Mouse (Mus musculus) lung, postnatal 10 days (tissue): ENCODE measurements at regions not wholly inside any gene's neighbourhood (a gene's known extent, or its start where the extent isn't known, plus 50 kb on each side); places are given as distances from the start of the nearest gene placed in this dataset.
A peak's percentile ranks its signal among the peaks of the same experiment; 100 is the strongest.
"Not testable (repeated sequence)": the region's sequence is repeated elsewhere in the genome, so short reads cannot be mapped to it uniquely, and the experiment has no call there.

Source experiments
- DNase-seq: peaks from one replicate; pipeline ENCODE4 v3.0.0; 2021

DNA sequence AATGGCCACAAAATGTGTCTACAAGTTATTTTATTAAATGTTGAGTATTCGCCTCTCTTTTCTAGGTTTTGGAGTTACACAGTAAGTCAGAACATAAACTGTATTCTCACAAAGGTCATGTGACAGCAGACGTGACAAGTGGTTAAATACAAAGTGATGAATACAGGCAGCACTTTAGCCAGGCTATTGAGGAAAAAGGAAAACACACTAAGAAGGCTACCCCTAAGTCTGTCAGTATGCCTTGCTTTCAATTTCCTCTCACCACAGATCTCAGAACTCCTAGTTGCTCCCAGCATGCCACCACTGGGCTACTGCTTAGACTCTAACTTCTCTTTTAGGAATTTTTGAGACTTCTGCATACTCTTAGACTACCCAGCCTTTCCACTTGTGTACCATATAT, 297.9 kb upstream of the Pex5l start:
- no peak for DNase-seq

GRCm38 (mm10) chr3:33440500-33440899, 297.5 kb upstream of the Pex5l start:
- DNase-seq, result no peak

DNA sequence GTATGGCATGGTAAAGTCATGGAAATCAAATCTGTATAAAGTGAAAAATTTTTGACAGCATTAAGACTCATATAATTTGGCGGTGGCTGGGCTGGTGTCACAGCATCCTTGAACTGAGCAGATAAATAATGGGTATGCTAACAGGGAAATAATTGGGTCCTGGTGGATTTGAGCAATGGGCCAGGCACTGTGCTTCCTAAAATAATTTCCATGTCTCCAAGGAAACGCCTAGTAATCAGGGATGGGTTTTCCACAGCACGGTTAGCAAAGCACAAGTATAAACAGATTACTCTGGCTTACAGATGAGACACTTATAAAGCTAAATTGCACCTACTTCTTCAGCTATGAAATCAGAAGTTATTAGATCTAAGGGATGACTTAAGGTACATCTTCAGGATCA, 273.9 kb upstream of the Pex5l start:
- no peak for DNase-seq

DNA sequence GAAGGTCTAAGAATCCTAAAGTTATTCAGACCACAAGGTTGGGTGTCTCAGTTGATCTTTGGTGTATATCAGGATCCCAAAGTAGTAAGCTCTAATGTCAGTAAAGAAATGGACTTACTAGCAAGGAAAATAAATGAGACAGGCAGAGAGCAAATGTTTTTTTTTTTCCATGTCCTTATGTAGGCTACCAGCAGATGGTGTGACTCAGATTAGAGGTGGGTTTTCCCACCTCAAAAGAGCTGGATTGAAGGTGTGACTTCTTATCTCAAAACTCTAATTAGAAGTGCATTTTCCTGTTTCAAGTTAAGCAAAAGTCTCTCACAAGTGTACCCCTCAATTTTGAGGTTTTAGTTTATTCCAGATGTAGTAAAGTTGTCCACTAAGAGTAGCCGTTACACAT, 273.3 kb upstream of the Pex5l start:
- DNase-seq, result no peak

- DNase-seq, result no peak
These were observed 258.9 kb upstream of the Pex5l start for GRCm38 (mm10) chr3:33401904-33402303.

GRCm38 (mm10) chr3:33399321-33399720, 256.3 kb upstream of the Pex5l start:
- DNase-seq, result no peak

DNA sequence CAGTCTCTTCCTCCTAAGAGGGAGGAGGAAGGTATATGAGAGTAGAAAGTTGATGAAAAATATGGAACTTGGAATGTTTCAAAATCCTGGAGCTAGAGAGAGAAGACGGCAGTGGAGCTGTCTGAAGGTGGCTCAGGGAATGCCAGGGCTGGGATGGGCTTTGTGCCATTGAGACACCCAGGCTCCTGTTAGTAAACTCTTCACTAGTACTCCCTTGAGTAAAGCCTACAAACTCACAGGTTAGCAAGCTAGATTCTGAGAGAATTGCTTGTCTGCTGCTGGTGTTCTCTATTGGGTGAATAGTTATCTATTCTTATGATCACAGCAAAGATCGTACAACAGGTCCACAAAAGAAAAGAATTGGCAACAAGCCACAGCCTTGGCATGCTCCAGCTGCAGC, 255.3 kb upstream of the Pex5l start:
- DNase-seq, result no peak

DNA sequence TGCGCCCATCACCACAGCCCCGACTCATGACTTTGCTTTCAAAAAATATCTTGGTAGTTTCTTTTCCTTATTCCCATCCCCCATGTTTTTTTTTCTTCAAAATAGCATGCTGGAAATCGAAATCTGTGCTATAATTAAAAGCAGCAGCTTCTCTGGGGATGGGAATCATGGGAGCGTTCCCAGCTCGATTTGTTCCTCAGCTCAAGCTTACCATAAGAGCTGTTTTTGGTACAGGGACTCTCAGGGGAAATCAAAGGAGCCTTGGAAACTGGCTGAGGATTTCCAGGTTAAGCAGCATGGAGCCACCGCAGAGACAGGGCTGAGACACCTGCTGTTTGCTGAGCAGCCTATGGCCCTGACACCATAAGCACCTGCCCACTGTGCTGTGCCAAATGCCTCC, 254.2 kb upstream of the Pex5l start:
- DNase-seq, result no peak

DNA sequence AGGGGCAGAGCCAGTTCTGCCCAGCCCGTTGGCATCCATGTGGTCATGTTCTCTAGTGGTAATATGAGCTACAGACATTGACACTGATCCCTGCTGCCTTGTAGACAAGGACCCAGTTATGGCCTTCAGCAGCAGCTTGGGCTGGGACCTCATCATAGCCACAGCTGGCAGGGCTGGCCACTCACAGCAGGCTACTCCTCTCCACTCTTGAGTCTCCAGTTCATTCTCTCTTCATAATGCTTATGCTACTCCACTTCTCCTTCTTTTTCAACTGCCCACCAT, 249.4 kb upstream of the Pex5l start:
- DNase-seq, result no peak

- no peak for DNase-seq
These were observed 248.9 kb upstream of the Pex5l start for GRCm38 (mm10) chr3:33391765-33392540.

- no peak for DNase-seq
These were observed 245.1 kb upstream of the Pex5l start for GRCm38 (mm10) chr3:33388171-33388570.

DNA sequence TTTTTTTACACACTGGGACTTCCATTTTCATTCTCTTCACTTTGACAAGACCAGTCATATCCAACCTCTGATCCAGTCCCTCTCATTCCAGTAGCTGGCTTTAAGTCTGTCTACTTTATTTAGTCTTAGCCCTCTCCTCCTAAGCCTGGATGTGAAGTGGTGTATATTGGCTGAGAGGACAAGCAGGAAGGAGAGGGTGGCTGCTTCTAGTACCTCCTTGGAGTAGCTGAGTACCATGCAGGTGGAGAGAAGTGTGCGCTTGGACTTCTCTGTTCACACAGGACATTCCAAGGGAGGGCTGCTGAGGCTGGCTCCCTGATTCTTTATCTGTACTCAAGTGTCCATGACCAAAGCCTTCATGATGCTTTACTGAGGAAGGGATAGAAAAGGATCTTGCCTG, 240.6 kb upstream of the Pex5l start:
- DNase-seq, result no peak

DNA sequence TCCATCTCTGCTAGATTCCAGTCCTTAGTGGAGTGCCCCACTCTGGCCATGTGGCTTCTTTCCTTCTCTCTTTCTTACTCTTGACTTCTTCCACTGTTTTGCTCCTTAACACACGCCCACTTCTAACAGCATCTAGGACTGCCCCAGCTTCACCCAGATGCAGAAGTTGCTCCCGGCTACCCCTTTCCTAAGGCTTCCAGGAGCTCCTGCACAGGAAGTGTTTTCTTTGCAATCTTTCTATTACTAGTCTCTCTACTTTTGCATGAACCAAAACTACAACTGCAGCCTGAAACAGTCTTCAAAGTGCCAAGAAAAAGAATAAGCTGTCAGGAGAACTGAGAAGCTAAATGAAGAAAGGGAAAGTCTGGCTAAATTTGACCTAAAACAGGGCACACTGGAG, 236.6 kb upstream of the Pex5l start:
- DNase-seq, result no peak

GRCm38 (mm10) chr3:33375161-33375560, 232.1 kb upstream of the Pex5l start:
- DNase-seq, result no peak

DNA sequence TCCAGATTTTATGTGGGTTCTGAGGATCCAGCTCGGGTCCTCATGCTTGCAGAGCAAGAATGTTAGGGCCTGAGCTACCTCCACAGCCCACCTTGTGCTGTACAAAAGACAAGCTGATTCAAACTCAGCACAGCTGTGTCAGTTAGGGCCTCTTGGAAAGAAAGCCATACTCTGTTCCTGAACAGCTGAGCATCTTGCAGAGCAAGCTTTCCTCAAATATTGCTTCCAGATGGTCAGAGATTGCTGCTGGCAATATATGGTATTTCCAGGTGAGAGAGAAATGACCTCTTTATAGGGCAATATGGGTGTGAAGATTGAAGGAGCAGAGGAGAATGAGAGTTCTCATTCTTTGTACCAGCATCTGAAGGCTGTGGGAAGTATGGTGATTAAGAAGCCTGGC, 229.8 kb upstream of the Pex5l start:
- DNase-seq, result no peak

GRCm38 (mm10) chr3:33363521-33363920, 220.5 kb upstream of the Pex5l start:
- DNase-seq, result no peak

DNA sequence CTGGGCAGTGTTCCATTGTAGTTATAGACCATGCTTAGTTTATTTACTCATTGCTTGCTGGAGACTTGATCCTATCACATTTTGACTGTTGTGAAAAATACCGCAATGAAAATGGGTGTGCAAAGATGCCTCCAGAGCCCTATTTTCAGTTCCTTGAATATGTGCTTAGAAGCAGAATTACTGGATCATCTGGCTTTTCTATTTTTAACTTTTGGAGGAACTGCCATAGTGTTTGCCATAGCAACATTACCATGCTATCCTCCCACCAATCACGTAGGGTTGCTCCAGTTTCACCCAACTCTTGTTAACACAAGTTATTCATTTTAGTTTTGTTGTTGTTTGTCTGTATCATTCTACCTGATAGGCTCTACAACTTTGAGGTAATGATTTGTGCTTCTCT, 217.0 kb upstream of the Pex5l start:
- no peak for DNase-seq

- DNase-seq, result no peak
These were observed 210.8 kb upstream of the Pex5l start for GRCm38 (mm10) chr3:33353860-33354259.

DNA sequence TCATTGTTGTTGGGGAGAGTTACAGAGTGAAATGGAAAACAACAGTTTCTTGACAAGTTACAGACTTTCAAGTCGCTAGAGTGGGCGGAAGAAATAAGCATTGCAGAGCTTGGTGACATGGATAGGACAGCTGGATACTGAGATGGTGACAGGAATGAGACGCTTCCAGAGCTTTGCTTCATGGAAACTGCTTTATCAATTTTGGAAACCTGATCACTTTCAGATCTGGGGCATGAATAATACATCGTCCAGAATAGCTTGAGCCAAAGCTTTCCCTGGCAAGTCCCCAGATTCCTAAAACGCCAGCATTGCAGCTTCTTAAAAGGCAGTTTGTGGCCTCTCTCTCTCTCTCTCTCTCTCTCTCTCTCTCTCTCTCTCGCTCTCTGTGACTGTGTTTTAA, 207.9 kb upstream of the Pex5l start:
- DNase-seq, result peak; percentile 2

DNA sequence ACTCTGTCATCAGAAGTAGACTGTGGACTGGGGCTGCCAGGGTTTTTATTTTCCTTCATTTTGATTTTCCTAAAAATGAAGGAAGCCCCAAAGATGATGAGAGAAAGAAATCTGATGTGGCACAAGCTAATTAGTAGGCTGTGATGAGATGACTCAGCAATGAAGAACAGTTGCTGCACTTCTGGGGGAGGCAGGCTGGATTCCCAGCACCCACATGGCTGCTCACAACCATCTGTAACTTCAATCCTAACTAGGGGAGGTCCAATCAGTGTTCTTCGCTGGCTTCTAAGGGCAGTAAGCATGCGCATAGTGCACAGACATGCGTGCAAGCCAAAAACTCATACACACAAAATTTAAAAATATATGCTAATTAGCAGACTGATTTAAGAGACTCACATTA, 191.0 kb upstream of the Pex5l start:
- no peak for DNase-seq

DNA sequence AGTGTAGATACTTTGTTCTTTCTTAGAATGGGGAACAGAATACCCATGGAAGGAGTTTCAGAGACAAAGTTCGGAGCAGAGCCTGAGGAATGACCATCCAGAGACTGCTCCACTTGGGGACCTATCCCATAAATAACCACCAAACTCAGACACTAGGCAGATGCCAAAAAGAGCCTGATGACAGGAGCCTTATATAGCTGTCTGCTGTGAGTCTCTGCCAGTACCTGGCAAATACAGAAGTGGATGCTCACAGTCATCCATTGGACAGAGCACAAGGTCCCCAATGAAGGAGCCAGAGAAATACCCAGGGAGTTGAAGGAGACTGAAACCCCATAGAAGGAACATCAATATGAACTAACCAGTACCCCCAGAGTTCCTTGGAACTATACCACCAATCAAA, 174.6 kb upstream of the Pex5l start:
- not testable (repeated sequence) for DNase-seq

GRCm38 (mm10) chr3:33312230-33312825, 169.3 kb upstream of the Pex5l start:
- no peak for DNase-seq

GRCm38 (mm10) chr3:33308212-33308611, 165.2 kb upstream of the Pex5l start:
- DNase-seq, result peak; percentile 2

- DNase-seq, result no peak
These were observed 163.1 kb upstream of the Pex5l start for GRCm38 (mm10) chr3:33306169-33306568.

- DNase-seq, result no peak
These were observed 162.7 kb upstream of the Pex5l start for GRCm38 (mm10) chr3:33305756-33306155.
